Mouse (Mus musculus): ENCODE measurements at regions not wholly inside any gene's neighbourhood (a gene's known extent, or its start where the extent isn't known, plus 50 kb on each side); places are given as distances from the start of the nearest gene placed in this dataset.

DNA sequence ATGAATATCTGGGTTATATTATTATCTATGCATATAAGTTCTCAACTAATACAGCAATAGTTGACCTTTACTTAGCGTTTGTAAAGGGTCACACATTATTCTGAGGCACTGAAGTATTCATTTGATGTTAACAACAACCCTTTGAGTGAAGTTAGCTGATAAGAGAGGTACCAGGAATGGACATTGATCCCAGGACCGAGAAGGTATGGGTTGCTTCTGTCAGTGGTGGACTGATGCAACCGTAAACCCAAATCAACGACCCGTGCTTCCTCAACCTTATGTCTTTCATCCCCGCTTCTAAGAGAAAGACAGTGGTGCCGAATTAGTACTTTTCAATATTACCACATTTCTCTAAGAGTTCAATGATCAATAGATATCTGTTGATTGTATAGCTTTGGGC is 51.3 kb upstream of the Commd8 start:
- WGBS, result 95% methylated on average over 7 of the region's 7 CpGs
- Histone ChIP-seq H3K9ac (ENCODE audit: low read depth, low read length, severe bottlenecking) (no peak overlapping the region), H3K27me3 (ENCODE audit: control insufficient read depth, insufficient read depth, low read length) (no peaks in the 10 kb centered on the region), H3K4me1 (ENCODE audit: control insufficient read depth, insufficient read depth, low read length) (no peaks in the 10 kb centered on the region), H3K9me3 (ENCODE audit: control insufficient read depth, low read length) (no peaks in the 10 kb centered on the region), H3K4me2 (replicated peaks; ENCODE audit: low read depth, low read length, severe bottlenecking) (no peak overlapping the region), H3K36me3 (ENCODE audit: control insufficient read depth, insufficient read depth, low read length) (no peaks in the 10 kb centered on the region), H3K27ac (replicated peaks; ENCODE audit: low read depth, low read length) (no peak overlapping the region), H3K4me3 (replicated peaks; ENCODE audit: low read length) (no peak overlapping the region)
- no peak for TF ChIP-seq POLR2A (IDR thresholded peaks at IDR 0.05; ENCODE audit: borderline replicate concordance, extremely low read depth, insufficient read depth, insufficient read length)
- DNase-seq (ENCODE audit: low spot score), result no peak
- ATAC-seq (ENCODE audit: low FRiP score, low read depth), result no peak
